Mouse (Mus musculus): Measurements from ENCODE around the gene Ptdss2.

DNA sequence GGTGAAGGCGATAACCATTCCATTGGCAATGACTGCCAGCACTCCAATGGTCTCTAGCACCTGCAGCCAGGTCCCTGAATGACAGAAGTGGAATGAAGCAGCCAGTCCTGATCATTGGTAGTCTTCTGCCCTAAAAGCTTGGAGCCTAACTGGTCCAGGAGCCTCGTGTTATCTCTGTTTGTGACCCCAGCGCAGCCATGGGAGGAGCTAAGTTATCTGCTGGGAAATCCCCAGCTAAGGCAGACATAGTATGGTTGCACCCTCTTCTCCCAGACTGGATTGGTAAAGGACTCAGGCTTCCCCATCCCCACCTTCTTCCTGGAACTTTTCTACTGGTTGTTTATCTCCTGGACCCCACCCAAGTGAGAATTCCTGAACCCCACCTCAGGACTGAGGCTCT, 19.0 kb upstream of the Ptdss2 start:
- TF ChIP-seq CTCF (conservative IDR thresholded peaks at IDR 0.05; ENCODE audit: insufficient read depth, insufficient read length, low read depth, low read length) (no peak), POLR2A (IDR thresholded peaks at IDR 0.05; ENCODE audit: low read depth, low read length) (no peak)

All from kidney, adult 2 months (tissue).